Mouse (Mus musculus): ENCODE data around the gene Atp5j. TPM values are rescaled to one million over a fixed set of nuclear protein-coding genes. Genes with fewer than 3 reads are reported as not detected.

Gene Atp5j
- polyA plus RNA-seq (2015; fragmentation: Nextera tagmentation; extraction: Ambion mirVana) = 765 and 862 TPM in 2 replicates

DNA sequence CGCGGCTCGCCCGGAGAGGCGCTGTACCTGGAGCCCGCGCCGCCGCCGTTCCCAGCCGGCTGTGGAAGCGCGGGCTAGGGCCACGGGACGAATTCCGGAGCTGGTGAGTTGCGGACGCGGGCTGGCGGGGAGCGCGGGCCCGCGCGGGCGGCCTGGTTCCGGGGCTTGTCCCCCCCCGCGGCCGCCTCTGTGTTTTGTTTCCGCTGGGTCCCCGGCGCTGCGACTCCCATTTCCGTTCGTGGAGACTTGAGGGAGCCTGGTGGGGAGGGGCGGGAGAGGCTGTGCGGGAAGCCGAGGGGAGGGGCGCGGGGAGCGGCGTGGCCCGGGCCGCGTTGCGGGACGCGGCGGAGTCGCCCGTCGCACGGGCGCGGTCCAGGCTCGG lies at the start of gene Atp5j:
Gene Atp5j (minus strand): TSS at position 185 of the 382 bp plus-strand sequence.
- H3K4me3 ChIP-seq = peak within 1 kb of the TSS; percentile 94
- peaks cover 20% of the 10 kb centered on the region for H3K36me3 ChIP-seq
- H3K9me3 ChIP-seq = no peaks in the 10 kb centered on the region
- ATAC-seq (ENCODE audit: low read depth) = peak; percentile 82
- WGBS = 0% methylated on average over 56 of the region's 57 CpGs
- peaks cover 36% of the 10 kb centered on the region for H3K4me1 ChIP-seq (replicated peaks)
- peak within 1 kb of the TSS; percentile 98 for H3K27ac ChIP-seq (replicated peaks)
- H3K4me2 ChIP-seq = peak within 1 kb of the TSS; percentile 85
- H3K9ac ChIP-seq = peak within 1 kb of the TSS; percentile 96
- H3K27me3 ChIP-seq = no peaks in the 10 kb centered on the region

- WGBS = 89% methylated on average over 8 of the region's 8 CpGs
- no peak overlapping the region for H3K27ac ChIP-seq (replicated peaks)
- H3K4me1 ChIP-seq (replicated peaks) = no peaks in the 10 kb centered on the region
- no peak overlapping the region for H3K4me2 ChIP-seq
- no peak overlapping the region for H3K4me3 ChIP-seq
- H3K27me3 ChIP-seq = no peaks in the 10 kb centered on the region
- ATAC-seq (ENCODE audit: low read depth) = no peak
- no peaks in the 10 kb centered on the region for H3K36me3 ChIP-seq
- no peaks in the 10 kb centered on the region for H3K9me3 ChIP-seq
- H3K9ac ChIP-seq = no peak overlapping the region
Measured at GRCm38 (mm10) chr16:84884572-84884971, 49.1 kb upstream of the Atp5j start.

DNA sequence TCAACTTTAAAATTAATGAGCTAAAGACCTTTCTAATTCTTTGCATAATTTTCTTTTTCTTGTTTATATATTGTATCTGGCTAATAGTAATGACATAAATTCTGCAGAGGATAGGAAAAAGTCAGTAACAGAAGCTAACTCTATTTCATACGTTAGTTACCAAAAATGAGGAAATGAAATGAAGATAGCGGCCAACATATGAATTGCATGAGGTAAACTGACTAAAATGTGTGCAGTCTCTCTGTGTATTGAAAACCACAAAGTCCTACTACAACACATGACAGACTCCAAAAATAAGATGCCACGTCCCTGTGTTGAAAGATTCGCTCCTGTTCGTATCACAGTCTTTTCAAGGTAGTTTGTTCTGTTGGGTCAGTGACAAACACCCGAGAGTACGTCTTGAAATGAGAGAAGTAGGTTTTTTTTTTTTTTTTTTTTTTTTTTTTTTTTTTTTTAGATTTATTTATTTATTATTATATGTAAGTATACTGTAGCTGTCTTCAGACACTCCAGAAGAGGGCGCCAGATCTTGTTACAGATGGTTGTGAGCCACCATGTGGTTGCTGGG lies 46.4 kb upstream of the Atp5j start:
- Histone ChIP-seq H3K36me3 (no peaks in the 10 kb centered on the region), H3K9me3 (no peaks in the 10 kb centered on the region), H3K4me2 (no peak overlapping the region), H3K27me3 (no peaks in the 10 kb centered on the region), H3K9ac (no peak overlapping the region), H3K4me1 (replicated peaks) (no peaks in the 10 kb centered on the region), H3K4me3 (no peak overlapping the region), H3K27ac (replicated peaks) (no peak overlapping the region)
- 82% methylated on average over 8 of the region's 8 CpGs for WGBS
- no peak for ATAC-seq (ENCODE audit: low read depth)

- H3K36me3 ChIP-seq = no peaks in the 10 kb centered on the region
- ATAC-seq (ENCODE audit: low read depth) = no peak
- H3K4me1 ChIP-seq (replicated peaks) = peaks cover 2% of the 10 kb centered on the region
- 91% methylated on average over 9 of the region's 9 CpGs for WGBS
- H3K4me2 ChIP-seq = no peak overlapping the region
- H3K4me3 ChIP-seq = no peak overlapping the region
- no peak overlapping the region for H3K27ac ChIP-seq (replicated peaks)
- H3K9me3 ChIP-seq = no peaks in the 10 kb centered on the region
- no peak overlapping the region for H3K9ac ChIP-seq
- H3K27me3 ChIP-seq = no peaks in the 10 kb centered on the region
Measured at GRCm38 (mm10) chr16:84881168-84881567, 45.7 kb upstream of the Atp5j start.

DNA sequence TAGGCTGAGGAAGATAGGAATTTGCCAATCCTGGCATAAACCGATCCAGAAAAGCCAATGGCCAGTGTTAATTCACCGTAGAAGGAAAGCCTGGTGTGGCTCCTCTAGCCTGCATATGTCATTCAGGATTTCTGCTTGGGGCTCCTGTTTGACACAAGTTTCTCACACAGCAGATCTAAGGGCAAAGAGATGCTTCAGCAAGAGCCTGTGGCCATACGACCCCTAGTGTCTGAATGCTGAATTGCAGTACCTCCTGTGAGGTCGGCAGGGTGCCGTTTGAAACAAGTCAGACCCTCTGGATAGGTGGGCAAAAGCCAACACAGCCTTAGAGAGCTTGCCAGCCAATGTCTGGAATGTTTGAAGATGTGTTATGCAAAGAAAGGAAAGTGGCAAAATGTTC lies 43.7 kb upstream of the Atp5j start:
- Histone ChIP-seq H3K27ac (replicated peaks) (no peak overlapping the region), H3K4me3 (no peak overlapping the region), H3K36me3 (no peaks in the 10 kb centered on the region), H3K4me1 (replicated peaks) (peaks cover 7% of the 10 kb centered on the region), H3K9ac (no peak overlapping the region), H3K9me3 (no peaks in the 10 kb centered on the region), H3K27me3 (no peaks in the 10 kb centered on the region), H3K4me2 (no peak overlapping the region)
- 25% methylated on average over 5 of the region's 5 CpGs for WGBS
- ATAC-seq (ENCODE audit: low read depth) = no peak

DNA sequence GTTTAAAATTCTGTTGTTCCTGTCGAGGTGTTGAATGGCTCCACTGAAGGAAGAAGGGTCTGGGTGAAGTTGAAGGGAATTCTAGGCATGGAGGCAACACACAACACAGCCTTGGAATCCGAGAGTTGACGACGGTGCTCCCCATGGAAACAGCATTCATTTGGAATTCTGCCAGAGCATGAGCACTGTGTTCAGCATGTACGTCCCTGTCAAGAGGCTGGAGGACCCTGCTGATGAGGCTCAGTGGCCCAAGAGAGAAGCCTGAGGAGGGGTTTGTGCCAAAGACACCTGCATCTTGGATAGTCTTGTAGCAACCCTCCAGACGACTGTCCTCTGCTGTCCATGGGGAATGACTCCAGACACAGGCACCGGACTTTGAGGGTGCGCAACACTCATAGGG lies 40.7 kb upstream of the Atp5j start:
- Histone ChIP-seq H3K4me2 (no peak overlapping the region), H3K9ac (no peak overlapping the region), H3K4me3 (no peak overlapping the region), H3K9me3 (no peaks in the 10 kb centered on the region), H3K4me1 (replicated peaks) (peaks cover 7% of the 10 kb centered on the region), H3K27me3 (no peaks in the 10 kb centered on the region), H3K36me3 (no peaks in the 10 kb centered on the region), H3K27ac (replicated peaks) (no peak overlapping the region)
- WGBS = 38% methylated on average over 8 of the region's 8 CpGs
- no peak for ATAC-seq (ENCODE audit: low read depth)

- no peaks in the 10 kb centered on the region for H3K9me3 ChIP-seq
- WGBS = 87% methylated on average over 7 of the region's 7 CpGs
- H3K4me2 ChIP-seq = no peak overlapping the region
- no peak for ATAC-seq (ENCODE audit: low read depth)
- no peak overlapping the region for H3K9ac ChIP-seq
- no peaks in the 10 kb centered on the region for H3K36me3 ChIP-seq
- H3K27me3 ChIP-seq = no peaks in the 10 kb centered on the region
- H3K4me3 ChIP-seq = no peak overlapping the region
- H3K27ac ChIP-seq (replicated peaks) = no peak overlapping the region
- peaks cover 7% of the 10 kb centered on the region for H3K4me1 ChIP-seq (replicated peaks)
Measured at GRCm38 (mm10) chr16:84875718-84876035, 40.3 kb upstream of the Atp5j start.

- Histone ChIP-seq H3K9ac (no peak overlapping the region), H3K36me3 (no peaks in the 10 kb centered on the region), H3K4me3 (no peak overlapping the region), H3K27ac (replicated peaks) (no peak overlapping the region), H3K27me3 (no peaks in the 10 kb centered on the region), H3K4me1 (replicated peaks) (peaks cover 7% of the 10 kb centered on the region), H3K4me2 (no peak overlapping the region), H3K9me3 (no peaks in the 10 kb centered on the region)
- 79% methylated on average over 24 of the region's 24 CpGs for WGBS
- ATAC-seq (ENCODE audit: low read depth) = no peak
Measured at GRCm38 (mm10) chr16:84875012-84875717, 39.7 kb upstream of the Atp5j start.

DNA sequence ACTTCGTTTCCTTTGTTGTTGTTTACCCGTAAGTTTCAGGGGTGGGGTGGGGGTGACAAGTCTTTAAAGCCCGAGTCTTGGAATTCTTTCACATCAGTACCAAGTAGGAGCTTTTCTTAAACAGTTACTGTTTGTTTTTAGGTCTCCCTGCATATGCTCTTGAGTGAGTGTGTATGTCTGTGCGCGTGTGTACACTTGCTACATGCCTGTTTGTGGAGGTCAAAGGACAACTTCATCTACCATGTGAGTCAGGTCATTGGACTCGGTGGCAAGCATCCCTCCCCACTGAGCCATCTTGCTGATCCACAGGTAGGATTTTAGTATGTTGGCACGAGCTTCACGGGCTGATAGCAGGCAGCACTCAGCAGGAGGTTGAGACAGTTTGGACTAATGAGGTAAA lies 38.4 kb upstream of the Atp5j start:
- ATAC-seq (ENCODE audit: low read depth) = no peak
- Histone ChIP-seq H3K27ac (replicated peaks) (no peak overlapping the region), H3K9ac (no peak overlapping the region), H3K9me3 (no peaks in the 10 kb centered on the region), H3K4me2 (no peak overlapping the region), H3K36me3 (no peaks in the 10 kb centered on the region), H3K4me1 (replicated peaks) (peaks cover 7% of the 10 kb centered on the region), H3K27me3 (no peaks in the 10 kb centered on the region), H3K4me3 (no peak overlapping the region)
- 82% methylated on average over 8 of the region's 8 CpGs for WGBS

- Histone ChIP-seq H3K27me3 (no peaks in the 10 kb centered on the region), H3K36me3 (peaks cover 39% of the 10 kb centered on the region), H3K9ac (no peak overlapping the region), H3K4me1 (replicated peaks) (no peaks in the 10 kb centered on the region), H3K4me2 (no peak overlapping the region), H3K27ac (replicated peaks) (no peak overlapping the region), H3K4me3 (no peak overlapping the region), H3K9me3 (no peaks in the 10 kb centered on the region)
- no peak for ATAC-seq (ENCODE audit: low read depth)
- WGBS = 92% methylated on average over 8 of the region's 8 CpGs
Measured at GRCm38 (mm10) chr16:84864656-84865055, 29.2 kb upstream of the Atp5j start.

DNA sequence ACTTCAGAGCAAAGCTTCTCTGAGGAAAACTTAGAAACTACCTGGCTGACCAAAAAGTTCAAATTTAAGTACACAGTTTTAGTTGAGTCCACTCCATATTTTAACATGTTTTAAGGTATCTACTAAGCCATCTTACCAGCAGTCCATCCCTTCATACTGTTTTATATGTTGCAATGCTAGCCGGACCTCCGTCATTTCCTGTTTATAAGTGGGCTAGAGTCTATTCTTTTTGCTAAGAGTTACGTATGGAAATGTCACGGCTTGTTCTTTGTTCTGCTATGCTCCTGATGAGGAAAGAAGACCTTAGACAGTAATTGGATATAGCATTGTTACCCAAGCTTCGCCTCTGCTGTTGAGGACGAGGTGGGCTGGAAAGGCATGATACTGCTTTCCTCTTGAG lies 18.1 kb upstream of the Atp5j start:
- H3K9me3 ChIP-seq = no peaks in the 10 kb centered on the region
- H3K36me3 ChIP-seq = peaks cover 78% of the 10 kb centered on the region
- no peaks in the 10 kb centered on the region for H3K27me3 ChIP-seq
- H3K27ac ChIP-seq (replicated peaks) = no peak overlapping the region
- 93% methylated on average over 6 of the region's 6 CpGs for WGBS
- H3K4me1 ChIP-seq (replicated peaks) = no peaks in the 10 kb centered on the region
- H3K4me3 ChIP-seq = no peak overlapping the region
- H3K4me2 ChIP-seq = no peak overlapping the region
- no peak overlapping the region for H3K9ac ChIP-seq
- ATAC-seq (ENCODE audit: low read depth) = no peak

- Histone ChIP-seq H3K9ac (no peak overlapping the region), H3K9me3 (no peaks in the 10 kb centered on the region), H3K27me3 (no peaks in the 10 kb centered on the region), H3K4me1 (replicated peaks) (peaks cover 24% of the 10 kb centered on the region), H3K27ac (replicated peaks) (no peak overlapping the region), H3K4me3 (no peak overlapping the region), H3K36me3 (peaks cover 22% of the 10 kb centered on the region), H3K4me2 (no peak overlapping the region)
- ATAC-seq (ENCODE audit: low read depth) = no peak
- WGBS = 93% methylated on average over 2 of the region's 2 CpGs
Measured at GRCm38 (mm10) chr16:84838576-84838975, 3.2 kb upstream of the Atp5j start.
